Mouse (Mus musculus) c-Kit-positive CD71-positive TER-119-positive erythroid progenitor cells, embryonic 14.5 days (primary cell): Measurements from ENCODE around the gene Ppp1cc.

Experiments
- DNase-seq: peaks from one replicate; pipeline ENCODE4 v3.0.0-alpha.2; 2013; ENCODE audit warnings: low spot score

Ppp1cc gene

DNA sequence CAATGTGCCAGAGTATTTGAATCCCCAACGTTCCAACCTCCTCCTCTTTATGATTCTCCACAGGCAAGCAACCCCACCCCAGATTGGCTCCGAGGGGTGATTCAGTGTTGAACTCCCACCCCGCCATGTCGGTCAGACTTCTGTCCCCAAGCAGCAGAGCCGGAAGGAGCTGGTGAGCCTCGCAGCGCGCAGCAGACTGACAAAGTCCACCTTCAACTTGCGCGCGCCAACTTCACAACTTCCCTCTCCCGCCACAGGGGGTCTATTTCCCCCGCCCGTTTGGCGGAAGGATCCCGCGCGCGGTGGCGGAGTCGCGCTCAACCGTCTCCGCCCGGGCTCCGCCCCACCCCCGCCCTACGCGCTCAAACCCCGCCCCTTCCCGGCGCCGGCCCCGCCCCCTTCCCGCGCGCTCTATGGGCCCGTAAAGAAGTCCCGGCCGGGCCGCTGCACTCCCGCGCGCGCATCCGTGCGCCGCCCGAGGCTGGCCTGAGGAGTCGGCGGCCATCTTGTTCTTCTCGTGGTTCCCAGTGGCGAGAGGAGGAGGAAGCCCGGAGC lies at the start of gene Ppp1cc:
Gene Ppp1cc, plus strand, starts transcription at position 452 of the 555 bp plus-strand sequence.
- DNase-seq: peak; percentile 89

DNA sequence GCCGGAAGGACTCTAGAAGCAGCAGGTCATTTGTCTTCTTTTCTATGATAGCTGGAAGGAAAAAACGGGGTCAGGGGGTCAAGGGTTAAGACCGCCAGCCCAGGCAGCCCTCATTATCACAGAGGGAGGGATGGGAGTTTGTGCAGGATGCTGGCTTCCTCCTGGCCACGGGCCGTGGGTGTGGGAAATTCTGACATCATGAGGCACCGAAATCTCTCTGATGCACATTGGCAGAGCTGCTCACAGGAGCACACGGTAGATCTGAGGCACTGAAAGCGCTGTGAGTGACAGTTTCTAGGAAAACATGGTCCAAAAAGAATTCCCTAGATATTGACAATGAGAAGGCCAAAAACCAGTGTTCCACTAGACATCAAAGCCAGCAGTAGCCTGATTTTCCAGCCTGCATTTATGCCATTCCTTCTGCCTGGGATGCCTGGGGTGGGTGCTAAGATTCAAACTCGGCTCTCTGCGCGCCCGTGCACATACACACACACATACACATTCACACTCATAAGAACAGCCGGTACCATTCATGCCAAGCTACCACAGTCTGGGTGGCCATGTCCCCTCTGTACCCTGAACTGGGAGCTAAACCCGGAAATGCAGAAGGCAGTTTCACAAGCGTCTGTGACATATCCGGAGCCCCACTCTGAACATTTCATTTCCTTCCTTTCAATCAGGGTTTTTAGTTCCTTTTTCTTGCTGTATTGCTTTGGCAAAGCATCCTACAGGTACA lies 48.6 kb upstream of the Ppp1cc start:
- no peak for DNase-seq

DNA sequence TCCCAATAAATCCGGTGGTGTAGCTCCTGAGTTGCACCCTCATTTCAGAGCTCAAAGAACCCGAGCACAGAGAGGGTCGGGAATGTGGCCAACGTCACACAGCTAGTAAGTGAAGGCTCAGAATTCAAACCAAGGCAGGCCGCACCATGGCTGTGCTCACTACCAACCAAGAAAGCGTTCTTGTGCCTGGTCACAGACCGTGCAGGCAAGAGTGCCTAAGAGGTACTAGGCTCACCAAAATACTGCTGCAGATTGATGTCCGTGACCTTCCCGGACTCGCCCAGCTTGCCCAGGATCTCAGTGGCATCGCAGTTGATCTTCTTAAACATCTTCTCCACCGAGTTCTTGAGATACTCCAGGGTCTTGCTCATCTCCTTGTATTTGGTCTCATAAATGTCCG lies 47.5 kb upstream of the Ppp1cc start:
- DNase-seq: no peak

DNA sequence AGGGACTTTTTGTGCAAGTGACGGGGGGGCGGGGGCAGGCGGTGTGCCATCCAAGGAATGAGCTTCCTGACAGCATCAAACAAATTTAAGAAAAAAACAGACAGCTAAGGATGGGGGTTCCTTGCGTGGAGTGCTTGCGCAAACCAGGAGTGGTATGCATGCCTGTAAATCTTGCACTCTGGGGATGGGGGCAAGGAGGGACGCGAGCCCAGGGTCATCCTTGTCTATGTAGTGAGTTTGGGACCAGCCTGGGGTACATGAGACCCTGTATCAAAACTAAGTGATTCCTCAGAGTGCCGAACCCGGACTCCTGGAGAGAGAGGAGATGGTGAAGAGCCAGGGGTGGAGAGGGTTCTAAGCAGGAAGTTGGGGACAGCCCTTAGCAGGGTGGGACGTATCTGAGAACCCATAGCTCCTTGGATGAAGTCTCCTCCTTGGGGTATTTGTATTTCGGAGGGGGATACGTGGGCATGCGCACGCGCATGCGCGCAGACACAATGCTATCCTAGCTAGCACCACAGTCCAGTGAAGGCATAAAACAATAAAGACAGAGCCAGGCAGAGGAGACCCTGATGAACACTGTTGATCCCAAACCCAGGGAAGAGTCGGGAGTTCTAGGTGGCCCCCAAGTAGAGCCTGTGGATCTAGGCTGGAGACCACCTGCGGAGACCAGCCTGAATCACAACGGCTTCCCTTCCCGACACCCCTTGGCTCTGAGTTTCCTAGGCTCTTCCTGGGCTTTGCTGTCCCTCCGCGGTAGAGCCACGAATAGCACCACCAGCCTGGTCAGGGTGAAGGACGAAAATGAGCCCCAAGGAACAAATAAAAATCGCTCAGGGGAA lies 46.8 kb upstream of the Ppp1cc start:
- DNase-seq: no peak

DNA sequence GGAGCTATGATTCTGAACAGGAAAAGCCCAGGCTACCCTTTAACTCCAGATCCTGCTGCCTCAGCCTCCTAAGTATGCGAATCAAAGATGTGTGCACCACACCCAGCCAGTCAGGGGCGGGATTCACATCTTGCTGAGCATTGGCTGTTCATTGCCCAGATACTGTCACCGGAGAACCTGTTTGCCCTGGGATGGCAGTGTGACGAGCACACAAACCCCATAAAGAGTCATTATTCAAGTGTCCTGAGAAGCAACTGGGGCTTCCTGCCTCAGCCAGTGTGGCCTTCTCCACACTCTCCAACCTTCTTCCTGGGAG lies 46.2 kb upstream of the Ppp1cc start:
- no peak for DNase-seq

DNA sequence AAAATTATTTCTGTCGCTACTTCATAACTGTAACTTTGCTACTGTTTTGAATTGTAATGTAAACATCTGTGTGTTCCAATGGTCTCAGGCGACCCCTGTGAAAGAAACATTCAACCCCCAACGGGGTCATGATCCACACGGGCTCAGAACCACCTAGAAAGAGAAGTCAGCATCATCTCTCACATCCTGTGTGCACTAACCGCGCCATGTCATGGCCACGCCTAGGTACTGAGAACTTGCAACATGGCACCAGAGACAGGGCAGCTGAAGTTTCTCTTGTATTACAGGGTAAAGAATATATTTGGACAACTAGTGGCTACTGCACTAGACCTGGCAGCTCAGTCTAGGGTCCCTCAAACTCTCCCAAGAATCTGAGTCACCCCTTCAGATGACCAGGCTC lies 44.6 kb upstream of the Ppp1cc start:
- no peak for DNase-seq

DNA sequence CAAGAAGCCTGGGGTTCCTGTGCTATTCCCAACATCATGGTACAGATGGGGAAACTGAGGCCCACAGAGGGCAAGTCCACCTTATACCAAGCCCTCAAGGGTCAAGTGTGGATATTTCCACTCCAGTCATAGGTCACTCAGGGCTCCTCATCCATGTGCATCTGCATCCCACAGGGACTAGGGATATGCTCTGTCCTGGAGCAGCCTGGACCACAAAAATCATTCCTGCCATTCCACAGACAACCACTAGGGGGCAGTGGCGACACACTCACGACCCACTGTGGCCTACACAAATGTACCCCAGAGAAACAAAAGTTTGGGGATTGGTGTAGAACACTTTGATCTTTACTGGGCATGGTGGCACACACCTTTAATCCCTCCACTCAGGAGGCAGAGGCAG lies 43.9 kb upstream of the Ppp1cc start:
- peak; percentile 59 for DNase-seq

DNA sequence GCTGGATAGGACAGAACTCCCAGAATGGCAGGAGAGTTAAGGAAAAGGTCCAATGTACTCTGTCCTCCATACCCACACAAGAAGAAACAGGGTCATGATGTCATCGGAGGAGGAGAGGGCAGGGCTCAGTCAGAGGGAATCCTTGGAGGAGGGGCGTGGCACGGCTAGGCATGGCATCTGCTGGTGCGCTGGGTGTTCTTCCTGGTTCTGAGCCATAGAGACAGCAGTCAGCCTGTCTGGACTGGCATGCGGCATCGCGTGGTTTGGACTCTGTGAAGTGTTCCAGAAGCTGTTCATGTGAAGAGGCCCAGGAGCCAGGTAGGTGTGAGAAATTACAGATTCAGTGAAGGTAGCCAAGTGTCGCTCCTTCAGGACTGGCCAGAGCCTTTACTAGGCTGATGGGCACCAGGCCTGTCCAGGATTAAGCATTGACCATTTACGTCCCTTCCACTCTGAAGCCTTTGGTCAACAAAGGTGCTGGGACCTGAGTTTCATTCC lies 42.8 kb upstream of the Ppp1cc start:
- DNase-seq: no peak

DNA sequence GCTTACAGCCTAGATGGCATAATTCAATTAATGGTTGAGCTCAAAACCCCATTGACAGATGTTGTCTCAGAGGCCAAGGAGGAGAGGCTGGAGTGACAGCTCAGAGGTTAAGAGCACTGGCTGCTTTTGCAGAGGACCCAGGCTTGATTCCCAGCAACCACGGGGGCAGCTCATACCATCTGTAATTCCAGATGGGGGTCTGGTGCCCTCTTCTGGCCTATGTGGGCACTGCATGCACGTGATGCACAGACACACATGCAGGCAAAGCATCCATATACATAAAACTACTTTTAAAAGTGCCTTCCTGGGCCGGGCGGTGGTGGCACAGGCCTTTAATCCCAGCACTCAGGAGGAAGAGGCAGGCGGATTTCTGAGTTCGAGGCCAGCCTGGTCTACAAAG lies 41.8 kb upstream of the Ppp1cc start:
- DNase-seq: peak; percentile 26

DNA sequence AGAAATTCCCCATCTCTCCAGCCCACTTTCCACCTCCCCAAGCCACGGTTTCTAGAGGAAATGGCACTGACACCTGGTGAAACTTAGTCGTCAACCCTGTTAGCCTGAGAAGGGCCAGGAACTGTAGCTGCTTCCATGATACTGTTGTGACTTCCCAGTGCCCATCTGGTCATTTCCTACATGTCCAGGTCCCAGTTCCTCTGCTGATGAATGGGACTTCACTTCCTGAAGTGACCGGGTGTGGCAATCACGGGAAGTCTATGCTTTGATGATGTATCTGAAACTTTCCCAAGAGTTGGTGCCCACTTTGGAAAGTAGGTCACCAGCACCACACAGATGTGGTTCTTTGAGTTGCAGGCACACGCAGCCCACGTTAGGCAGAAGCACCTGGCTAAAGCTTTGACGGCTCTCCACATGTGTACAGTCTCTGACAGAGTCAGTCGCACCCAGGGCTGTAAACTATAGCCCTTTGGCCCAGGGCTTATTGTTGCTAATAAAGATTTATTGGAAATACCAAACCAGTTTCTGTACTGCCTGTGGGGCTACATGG lies 32.8 kb upstream of the Ppp1cc start:
- no peak for DNase-seq

DNA sequence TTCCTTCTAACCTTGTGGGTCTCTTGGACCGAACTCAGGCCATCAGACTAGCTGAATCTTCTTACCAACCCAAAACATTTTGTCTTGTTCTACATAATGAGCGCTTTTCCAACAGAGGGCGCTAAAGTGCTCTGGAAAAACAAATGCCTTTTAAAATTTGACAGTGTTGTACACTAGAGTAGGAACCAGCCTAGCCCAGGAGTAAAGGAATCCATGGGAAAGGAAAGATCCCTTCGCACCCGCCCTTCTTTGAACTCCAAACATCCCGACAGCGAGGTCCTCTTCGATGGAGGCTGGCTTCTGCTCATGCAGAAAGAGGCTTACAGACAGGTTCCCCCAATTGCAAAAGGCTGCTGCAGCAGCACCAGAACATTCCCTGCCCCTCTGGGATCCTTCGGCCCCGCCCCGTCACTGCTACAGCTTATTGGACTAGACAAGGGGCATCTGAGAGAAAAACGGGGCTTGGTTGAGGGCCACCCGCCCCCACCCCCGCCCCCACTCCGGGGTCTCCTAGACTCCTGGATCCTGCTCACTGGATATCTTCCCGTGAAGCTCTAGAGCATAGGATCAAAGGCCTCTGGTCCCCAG lies 28.9 kb upstream of the Ppp1cc start:
- DNase-seq: peak; percentile 74

DNA sequence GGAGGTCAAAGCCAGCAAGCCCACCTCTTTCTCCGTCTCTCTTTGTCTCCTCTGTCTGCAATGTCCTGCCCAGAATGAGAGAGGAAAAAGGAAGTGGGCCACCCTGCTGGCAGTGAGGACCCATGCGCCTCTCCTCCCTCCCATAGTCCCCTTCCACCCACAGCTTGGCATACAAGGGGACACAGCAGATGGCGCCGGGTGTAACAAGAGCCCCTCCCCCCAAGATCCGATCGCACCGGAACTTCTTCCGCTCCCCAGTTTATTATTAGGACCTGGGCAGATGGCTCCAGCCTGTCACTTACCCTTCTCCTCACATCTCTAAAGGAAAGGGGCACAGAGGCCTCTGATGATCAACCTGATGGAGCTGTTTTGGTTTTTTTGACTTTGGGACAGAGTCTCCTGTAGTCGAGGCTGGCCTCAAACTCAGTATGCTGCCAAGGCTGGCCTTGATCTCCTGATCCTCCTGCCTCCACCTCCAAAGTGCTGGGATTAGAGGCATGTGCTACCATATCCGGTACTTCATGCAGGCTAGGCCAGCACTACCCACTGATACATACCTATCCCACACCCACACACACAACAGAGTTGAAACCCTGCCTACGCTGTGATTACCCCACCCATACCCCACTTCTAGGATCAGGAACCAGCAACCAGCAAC lies 27.6 kb upstream of the Ppp1cc start:
- DNase-seq: no peak

DNA sequence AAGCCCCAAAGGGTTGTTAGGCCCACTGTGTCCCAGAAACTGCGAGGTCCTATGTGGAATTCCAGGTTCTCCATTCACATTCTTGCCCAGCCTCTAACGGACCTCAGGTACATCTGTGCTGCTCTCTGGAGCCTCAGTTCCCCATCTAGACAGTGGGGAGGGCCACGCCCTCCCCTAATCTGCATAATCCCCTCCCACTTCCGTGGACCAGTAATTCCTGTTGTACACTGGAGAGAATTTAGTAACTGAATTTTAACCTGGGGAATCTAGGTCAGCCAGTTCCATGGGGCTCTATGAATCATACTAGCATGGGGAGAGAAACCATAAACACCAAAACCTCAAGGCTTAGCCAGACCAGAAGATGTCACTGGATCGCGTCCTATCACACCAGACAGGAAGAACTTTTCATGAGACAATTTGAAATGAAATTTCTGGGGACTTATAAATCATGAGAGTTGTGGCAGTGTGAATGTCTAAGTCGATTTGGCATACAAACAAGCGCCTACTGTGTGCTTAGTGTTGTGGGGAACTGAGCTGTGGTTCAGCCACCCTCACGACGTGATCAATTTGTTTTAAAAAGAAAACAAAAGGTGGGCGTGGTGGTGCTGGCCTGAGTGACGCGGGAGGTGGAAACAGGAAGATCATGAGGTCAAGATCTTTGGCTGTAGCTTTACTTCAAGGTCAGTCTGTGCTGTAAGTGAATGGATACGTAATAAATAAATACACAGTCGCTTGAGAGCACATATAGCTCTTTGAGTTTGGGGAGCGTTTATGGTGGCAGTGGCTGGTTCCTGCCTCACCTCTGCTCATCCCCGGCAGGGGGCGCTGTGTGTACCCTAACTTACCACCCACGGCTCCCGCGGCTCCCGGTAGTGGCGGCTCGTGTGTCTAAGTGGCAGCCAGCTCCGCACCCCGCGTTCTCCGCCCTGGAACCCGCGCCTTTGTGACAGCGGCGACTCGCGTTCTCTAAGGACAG lies 26.7 kb upstream of the Ppp1cc start:
- DNase-seq: peak; percentile 88

DNA sequence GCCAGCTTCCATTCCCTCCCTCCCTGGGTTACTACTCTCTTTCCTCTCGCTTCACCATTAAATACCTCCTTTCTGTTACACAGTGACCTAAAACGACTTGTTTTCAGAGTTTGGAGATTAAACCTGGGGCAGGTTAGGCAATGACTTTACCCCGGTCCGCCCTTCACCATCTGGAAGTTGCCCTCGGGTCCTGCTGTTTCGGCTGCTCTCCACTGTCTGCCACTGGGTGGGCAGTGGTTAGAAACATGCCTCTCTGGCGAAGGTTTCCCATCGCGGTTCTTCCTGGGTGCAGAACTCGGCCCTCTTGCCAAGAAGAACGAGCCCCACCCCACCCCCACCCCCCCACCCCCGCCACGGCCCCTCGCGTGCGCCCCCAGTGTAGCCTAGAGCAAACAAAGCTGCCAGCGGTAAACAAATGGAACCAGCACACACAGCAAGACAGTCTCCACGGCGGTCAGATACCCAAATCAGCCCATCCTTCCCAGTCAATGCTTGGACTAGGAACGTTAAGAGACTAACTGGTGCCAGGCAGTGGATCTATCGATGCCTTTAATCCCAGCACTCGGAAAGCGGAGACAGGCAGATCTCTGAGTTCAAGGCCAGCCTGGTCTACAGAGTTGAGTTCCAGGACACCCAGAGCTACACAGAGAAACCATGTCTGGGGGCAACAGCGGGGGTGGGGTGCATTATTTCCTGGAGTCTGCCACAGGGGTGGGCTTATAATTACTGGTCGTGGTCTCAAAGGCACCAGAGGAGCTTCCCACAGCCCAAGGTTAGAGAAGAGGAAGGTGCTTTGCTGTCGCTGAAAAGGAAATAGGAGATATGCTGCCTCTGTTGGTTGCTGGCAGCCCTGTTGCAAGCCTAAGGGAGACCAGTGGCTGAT lies 25.7 kb upstream of the Ppp1cc start:
- no peak for DNase-seq

DNA sequence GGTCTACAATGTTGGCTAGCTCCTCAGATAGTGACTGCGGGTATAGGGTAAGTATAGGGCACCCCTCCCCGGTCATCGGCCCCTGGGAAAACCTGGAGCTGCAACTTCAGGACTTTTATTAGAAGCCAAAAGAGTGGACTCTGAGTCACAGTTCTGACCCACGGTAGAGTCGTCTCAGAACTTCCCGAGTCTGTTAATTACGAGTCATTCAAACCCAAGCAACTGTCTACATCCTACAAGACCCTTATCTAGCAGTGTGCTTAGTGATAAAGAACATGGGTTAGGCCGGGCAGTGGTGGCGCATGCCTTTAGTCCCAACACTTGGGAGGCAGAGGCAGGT lies 25.1 kb upstream of the Ppp1cc start:
- DNase-seq: peak; percentile 23

DNA sequence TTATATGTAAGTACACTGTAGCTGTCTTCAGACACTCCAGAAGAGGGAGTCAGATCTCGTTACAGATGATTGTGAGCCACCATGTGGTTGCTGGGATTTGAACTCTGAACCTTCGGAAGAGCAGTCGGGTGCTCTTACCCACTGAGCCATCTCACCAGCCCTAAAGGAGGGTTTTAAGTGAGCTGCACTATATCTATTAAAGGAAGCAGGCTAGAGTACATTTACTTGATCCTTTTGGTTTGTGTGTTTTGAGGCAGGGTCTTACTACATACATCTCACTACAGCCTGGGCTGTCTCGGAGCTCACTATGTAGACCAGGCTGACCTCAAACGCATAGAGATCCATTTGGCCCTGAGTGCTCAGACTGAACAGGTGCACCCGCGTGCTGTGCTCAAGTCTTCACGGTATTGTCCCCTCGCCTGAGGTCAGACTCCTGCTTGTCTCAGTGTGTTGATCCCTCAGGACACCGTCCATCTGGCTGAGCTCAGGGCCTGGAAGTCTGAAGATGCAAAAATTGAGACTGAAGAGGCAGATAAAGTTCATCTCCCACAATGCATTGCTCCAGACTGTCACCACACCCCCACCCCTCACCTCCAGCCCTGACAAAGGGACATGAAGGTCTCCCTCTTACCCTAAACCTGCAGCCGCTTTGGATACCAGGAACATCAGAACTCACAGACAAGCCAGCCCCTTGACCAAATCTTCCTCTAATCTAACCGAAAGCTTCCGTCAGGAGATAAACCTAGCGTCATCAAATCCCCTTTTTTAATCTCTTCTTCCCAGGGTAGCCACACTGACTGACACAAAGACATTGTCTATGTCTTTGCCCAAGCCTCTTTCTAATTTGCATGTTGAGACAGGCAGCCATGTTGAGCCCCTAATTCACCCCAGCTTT lies 23.4 kb upstream of the Ppp1cc start:
- no peak for DNase-seq

DNA sequence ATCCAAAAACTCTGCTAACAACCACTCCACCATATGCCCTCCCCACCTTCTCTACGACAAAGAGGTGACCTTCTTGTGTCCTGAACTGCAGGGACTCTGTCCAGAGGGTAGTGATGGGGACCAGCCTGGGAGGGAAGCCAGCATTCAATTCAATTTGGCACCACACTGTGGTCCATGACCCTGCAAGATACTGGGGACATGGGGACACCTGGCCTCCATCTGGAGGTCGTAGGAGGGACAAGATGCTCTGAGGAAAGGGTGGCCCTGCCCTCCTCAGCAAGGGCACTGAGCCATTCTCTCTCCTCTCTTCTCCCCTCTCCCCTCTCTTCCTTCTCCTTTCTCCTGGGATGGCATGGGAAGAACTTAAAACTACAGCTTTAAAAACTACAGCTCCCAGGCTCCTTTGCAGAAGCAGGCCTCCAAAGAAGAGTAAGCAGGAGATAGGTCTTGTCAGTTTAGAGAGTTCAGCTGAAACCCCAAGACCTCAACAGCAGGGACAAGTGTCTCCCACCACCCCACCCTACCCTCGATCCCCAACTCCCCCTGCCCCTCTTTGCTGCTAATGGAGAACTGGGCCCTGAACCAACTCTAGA lies 22.7 kb upstream of the Ppp1cc start:
- no peak for DNase-seq
